Mouse (Mus musculus): ENCODE results near the gene Klhl36.

Klhl36 gene

GRCm38 (mm10) chr8:119861706-119862389 is at the start of gene Klhl36:
Gene Klhl36, plus strand, starts transcription at chr8:119862266.
- DNase-seq = peak; percentile 99

- DNase-seq = peak; percentile 51
Observed at GRCm38 (mm10) chr8:119812650-119813431, 49.2 kb upstream of the Klhl36 start.

- no peak for DNase-seq
Observed at GRCm38 (mm10) chr8:119816219-119816618, 45.8 kb upstream of the Klhl36 start.

GRCm38 (mm10) chr8:119817446-119817845 is 44.6 kb upstream of the Klhl36 start:
- no peak for DNase-seq

- peak; percentile 82 for DNase-seq
Observed at GRCm38 (mm10) chr8:119819316-119819715, 42.8 kb upstream of the Klhl36 start.

- DNase-seq = no peak
Observed at GRCm38 (mm10) chr8:119819976-119820375, 42.1 kb upstream of the Klhl36 start.

GRCm38 (mm10) chr8:119821691-119822090 is 40.4 kb upstream of the Klhl36 start:
- DNase-seq = peak; percentile 63

GRCm38 (mm10) chr8:119823278-119823677 is 38.8 kb upstream of the Klhl36 start:
- DNase-seq = no peak

- DNase-seq = peak; percentile 62
Observed at GRCm38 (mm10) chr8:119824100-119824499, 38.0 kb upstream of the Klhl36 start.

GRCm38 (mm10) chr8:119824809-119825273 is 37.2 kb upstream of the Klhl36 start:
- peak; percentile 62 for DNase-seq

GRCm38 (mm10) chr8:119825950-119826730 is 35.9 kb upstream of the Klhl36 start:
- DNase-seq = no peak

GRCm38 (mm10) chr8:119826982-119827381 is 35.1 kb upstream of the Klhl36 start:
- no peak for DNase-seq

- no peak for DNase-seq
Observed at GRCm38 (mm10) chr8:119827721-119828153, 34.3 kb upstream of the Klhl36 start.

- no peak for DNase-seq
Observed at GRCm38 (mm10) chr8:119829015-119829414, 33.1 kb upstream of the Klhl36 start.

GRCm38 (mm10) chr8:119829420-119829819 is 32.6 kb upstream of the Klhl36 start:
- DNase-seq = no peak

GRCm38 (mm10) chr8:119829870-119830580 is 32.0 kb upstream of the Klhl36 start:
- DNase-seq = no peak

GRCm38 (mm10) chr8:119830589-119830988 is 31.5 kb upstream of the Klhl36 start:
- no peak for DNase-seq

GRCm38 (mm10) chr8:119831336-119831995 is 30.6 kb upstream of the Klhl36 start:
- DNase-seq = peak; percentile 87

- no peak for DNase-seq
Observed at GRCm38 (mm10) chr8:119832101-119832617, 29.9 kb upstream of the Klhl36 start.

- no peak for DNase-seq
Observed at GRCm38 (mm10) chr8:119832931-119833330, 29.1 kb upstream of the Klhl36 start.

GRCm38 (mm10) chr8:119834676-119835075 is 27.4 kb upstream of the Klhl36 start:
- peak; percentile 79 for DNase-seq

- DNase-seq = no peak
Observed at GRCm38 (mm10) chr8:119835270-119835669, 26.8 kb upstream of the Klhl36 start.

Data from kidney, adult 9 months (tissue).